Mouse (Mus musculus) layer of hippocampus, adult 9-10 months (tissue): ENCODE measurements at regions not wholly inside any gene's neighbourhood (a gene's known extent, or its start where the extent isn't known, plus 50 kb on each side); places are given as distances from the start of the nearest gene placed in this dataset.

Experiments used
- DNase-seq: peaks from one replicate; pipeline ENCODE4 v3.0.0; 2022; ENCODE audit warnings: low spot score

DNA sequence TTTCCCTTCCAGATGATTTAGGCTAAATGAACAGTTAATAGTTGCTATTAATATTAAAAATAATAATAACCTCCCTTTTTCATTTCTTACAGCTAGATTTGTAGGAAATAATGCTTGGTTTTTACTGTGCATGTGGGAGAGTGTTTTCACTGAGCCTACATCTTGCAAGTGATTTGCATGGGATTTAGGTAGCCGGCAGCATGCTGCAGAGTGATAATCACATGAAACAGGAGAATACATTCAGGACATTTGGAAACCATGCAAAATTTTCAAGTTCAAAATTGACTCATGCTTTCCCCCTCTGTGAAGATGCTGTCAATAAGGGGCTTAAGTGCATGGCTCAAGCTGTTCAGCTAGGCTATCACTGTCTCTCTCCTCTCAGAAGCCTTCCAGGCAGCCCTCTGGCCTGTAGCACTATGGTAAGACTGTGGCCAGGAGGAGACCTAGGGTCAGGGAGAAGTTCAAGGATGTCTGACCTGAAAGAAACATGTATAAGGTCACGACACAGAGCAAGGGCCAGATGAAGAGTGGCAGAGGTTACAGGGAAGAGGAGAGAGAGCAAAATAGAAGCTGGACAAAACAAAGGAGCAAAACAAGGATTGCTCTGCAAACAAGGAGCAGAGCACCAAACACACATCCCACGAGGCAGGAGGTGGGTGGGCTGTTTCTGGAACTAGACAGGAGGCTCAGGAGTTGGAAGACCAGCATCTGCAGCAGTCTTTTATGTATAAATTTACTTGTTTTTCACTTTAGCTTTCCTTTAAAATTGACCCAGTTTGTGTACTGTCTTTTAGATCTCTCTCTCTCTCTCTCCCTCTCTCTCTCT lies 177.5 kb downstream of the Tmem161b start:
- no peak for DNase-seq

- DNase-seq, result no peak
Measured at GRCm38 (mm10) chr13:84401006-84401405, 178.9 kb downstream of the Tmem161b start.

DNA sequence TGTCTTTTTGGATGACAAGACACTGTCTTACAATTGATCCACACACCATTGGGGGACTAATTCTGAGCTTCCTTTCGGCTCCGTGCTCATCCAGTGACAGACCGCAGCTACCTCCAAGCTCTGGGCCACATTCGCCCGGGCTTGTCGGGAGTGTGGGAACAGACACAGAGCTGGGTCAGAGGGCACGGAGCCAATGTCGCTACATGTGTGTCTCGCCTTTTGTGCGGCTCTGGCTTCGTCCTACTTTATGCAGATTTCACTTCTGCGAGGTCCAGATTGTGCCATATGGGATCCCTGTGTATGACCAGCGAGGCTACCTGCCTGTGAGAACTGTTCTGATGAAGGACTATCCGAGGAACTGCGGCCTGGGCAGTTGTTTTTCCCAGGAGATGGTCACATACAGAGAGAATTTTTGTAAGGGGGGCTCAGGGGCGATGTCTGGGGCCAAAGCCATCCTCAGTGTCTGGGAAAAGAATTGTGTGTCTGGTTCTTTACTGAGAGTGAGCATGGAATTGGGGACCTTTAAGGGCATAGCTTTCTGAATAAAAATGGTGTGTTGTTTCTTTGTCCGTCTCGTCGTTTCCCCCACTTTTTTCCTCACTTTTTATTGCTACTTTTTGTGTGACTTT lies 182.6 kb downstream of the Tmem161b start:
- no peak for DNase-seq

DNA sequence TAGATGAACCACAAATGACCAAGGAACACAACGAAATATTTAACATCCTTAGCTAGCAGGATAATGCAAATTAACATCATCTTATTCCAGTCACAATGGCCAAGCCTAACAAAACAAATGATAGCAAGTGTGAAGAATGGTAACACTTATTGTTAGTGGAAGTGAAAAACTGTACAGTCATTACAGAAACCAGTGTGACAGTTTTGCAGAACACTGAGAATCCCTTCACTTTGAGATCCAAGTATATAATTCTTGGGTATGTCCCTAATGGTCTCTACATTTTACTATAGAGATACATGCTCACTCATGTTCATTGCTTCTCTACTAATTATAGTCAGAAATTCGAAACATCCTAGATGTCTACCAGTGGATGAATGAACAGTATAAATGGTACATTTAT lies 212.3 kb downstream of the Tmem161b start:
- DNase-seq, result no peak

GRCm38 (mm10) chr13:84437586-84438443 lies 215.7 kb downstream of the Tmem161b start:
- DNase-seq, result no peak

DNA sequence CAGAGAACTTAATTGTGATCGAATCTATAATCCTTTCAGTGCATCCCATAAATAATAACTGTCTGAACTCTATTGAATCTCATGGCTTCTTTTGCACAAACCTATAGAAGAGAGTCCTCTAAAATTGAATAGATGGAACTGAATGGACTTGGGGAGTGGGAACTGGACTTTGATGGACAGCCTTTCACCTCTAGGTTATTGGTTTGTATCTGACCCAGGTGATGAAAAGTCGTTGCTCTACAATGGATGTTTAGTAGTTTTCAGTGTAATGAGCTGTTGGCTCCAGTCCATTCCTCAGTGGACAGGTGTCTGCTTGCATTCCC lies 216.3 kb downstream of the Tmem161b start:
- DNase-seq, result no peak

GRCm38 (mm10) chr13:84448514-84448913 lies 226.4 kb downstream of the Tmem161b start:
- no peak for DNase-seq

DNA sequence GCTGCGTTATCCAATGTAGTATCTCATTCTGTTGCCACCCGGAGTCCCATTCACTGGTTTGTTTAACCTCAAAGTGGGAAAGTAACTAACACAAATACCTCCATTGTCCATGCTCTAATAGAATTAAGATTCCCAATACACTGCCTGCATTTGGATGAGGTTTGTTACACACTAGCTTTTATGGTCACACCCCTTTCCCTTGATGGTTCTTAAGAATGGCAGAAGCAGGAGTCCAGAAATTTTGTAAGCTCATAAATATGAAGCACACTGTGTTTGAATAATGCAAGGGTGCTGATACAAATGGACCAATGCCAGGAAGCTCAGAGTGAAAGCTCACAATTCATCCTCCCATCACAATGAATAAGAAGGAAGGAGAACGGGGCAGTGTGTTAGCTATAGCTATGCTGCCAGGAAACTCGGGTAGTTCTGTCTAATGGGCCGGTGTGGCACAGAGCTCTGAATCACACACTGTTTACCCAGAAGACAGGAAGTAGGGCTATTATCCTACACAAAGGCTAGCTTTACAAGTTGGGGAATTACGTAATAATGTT lies 227.0 kb downstream of the Tmem161b start:
- DNase-seq, result peak; percentile 49
